23 mouse cellular contexts compared by ENCODE assay signal in genomic region chr15:6999667-7000066, GRCm38 (mm10).
DNase-seq lines count a peak whose midpoint lies in the region; ATAC-seq and TF ChIP-seq lines count a peak whose summit lies in the region.
"Had no signal": no experiment of that assay in that cellular context is flagged by ENCODE, and none has a peak within 500 bp of the region (broad histone marks: within the 10 kb centered on the region; RNA-seq: fewer than 3 reads in every experiment).

No protein-coding gene starts in this region.

- no peaks in the 10 kb centered on the region for H3K27me3 ChIP-seq in forebrain, postnatal 0 days (ENCODE audit: insufficient read depth, low read length)
- H3K27me3 ChIP-seq in forebrain, embryonic 13.5 days = no peaks in the 10 kb centered on the region
- no peaks in the 10 kb centered on the region for H3K27me3 ChIP-seq in kidney, embryonic 15.5 days
- H3K27me3 ChIP-seq in kidney, adult 2 months (replicated peaks; ENCODE audit: control insufficient read depth, insufficient read depth, low read length) = no peaks in the 10 kb centered on the region
- no peaks in the 10 kb centered on the region for H3K27me3 ChIP-seq in kidney, postnatal 0 days (ENCODE audit: insufficient read depth, low read length)
- H3K27me3 ChIP-seq: embryonic facial prominence, embryonic 12.5 days; Patski had no signal

- DNase-seq in forebrain, postnatal 0 days = peak; percentile 18
- no peak for DNase-seq in kidney, adult 2 months
- DNase-seq in kidney, postnatal 0 days (ENCODE audit: low spot score) = peak; percentile 77
- DNase-seq in kidney, adult 9 months = no peak
- DNase-seq: adrenal gland, adult 8-10 months; adrenal gland, postnatal 14 days; adrenal gland, postnatal 36 days; B cell, adult 2 months; cerebellum, adult 11-12 months; cerebellum, adult 2 months; cerebellum, adult 9-10 months; cerebellum, postnatal 10 days; cerebellum, postnatal 25 days had no signal

- TF ChIP-seq CTCF in forebrain, postnatal 0 days (IDR thresholded peaks at IDR 0.05; ENCODE audit: low read depth) = no peak
- no peak for TF ChIP-seq CTCF in kidney, adult 2 months (conservative IDR thresholded peaks at IDR 0.05; ENCODE audit: insufficient read depth, insufficient read length, low read depth, low read length)
- TF ChIP-seq CTCF in kidney, postnatal 0 days (IDR thresholded peaks at IDR 0.05; ENCODE audit: low read depth) = no peak

- no peaks in the 10 kb centered on the region for H3K4me1 ChIP-seq in forebrain, postnatal 0 days (ENCODE audit: insufficient read depth)
- no peaks in the 10 kb centered on the region for H3K4me1 ChIP-seq in forebrain, embryonic 13.5 days
- peaks cover 27% of the 10 kb centered on the region for H3K4me1 ChIP-seq in kidney, embryonic 15.5 days
- no peaks in the 10 kb centered on the region for H3K4me1 ChIP-seq in kidney, adult 2 months (ENCODE audit: control insufficient read depth, insufficient read depth, low read length)
- H3K4me1 ChIP-seq in kidney, postnatal 0 days (replicated peaks; ENCODE audit: insufficient read depth, low read length) = no peaks in the 10 kb centered on the region
- H3K4me1 ChIP-seq: embryonic facial prominence, embryonic 10.5 days; embryonic facial prominence, embryonic 12.5 days had no signal

- H3K9ac ChIP-seq in forebrain, postnatal 0 days = no peak overlapping the region
- no peak overlapping the region for H3K9ac ChIP-seq in forebrain, embryonic 13.5 days
- H3K9ac ChIP-seq in kidney, embryonic 15.5 days = no peak overlapping the region
- H3K9ac ChIP-seq in kidney, postnatal 0 days (ENCODE audit: low read depth, low read length) = no peak overlapping the region
- H3K9ac ChIP-seq: embryonic facial prominence, embryonic 12.5 days had no signal

- no peak overlapping the region for H3K4me2 ChIP-seq in forebrain, postnatal 0 days (ENCODE audit: low read depth)
- no peak overlapping the region for H3K4me2 ChIP-seq in forebrain, embryonic 13.5 days
- no peak overlapping the region for H3K4me2 ChIP-seq in kidney, embryonic 15.5 days
- H3K4me2 ChIP-seq in kidney, postnatal 0 days (ENCODE audit: low read length) = no peak overlapping the region
- H3K4me2 ChIP-seq: embryonic facial prominence, embryonic 12.5 days had no signal

- WGBS in forebrain, postnatal 0 days = 78% methylated on average over 3 of the region's 3 CpGs
- 87% methylated on average over 3 of the region's 3 CpGs for WGBS in forebrain, embryonic 13.5 days
- WGBS in kidney, embryonic 15.5 days = 18% methylated on average over 3 of the region's 3 CpGs
- 42% methylated on average over 3 of the region's 3 CpGs for WGBS in kidney, adult 2 months
- 15% methylated on average over 3 of the region's 3 CpGs for WGBS in kidney, postnatal 0 days

- TF ChIP-seq POLR2A in kidney, adult 2 months (IDR thresholded peaks at IDR 0.05; ENCODE audit: low read depth, low read length) = no peak

- no peaks in the 10 kb centered on the region for H3K36me3 ChIP-seq in forebrain, postnatal 0 days (ENCODE audit: insufficient read depth)
- H3K36me3 ChIP-seq in forebrain, embryonic 13.5 days (ENCODE audit: poor library complexity, severe bottlenecking) = no peaks in the 10 kb centered on the region
- no peaks in the 10 kb centered on the region for H3K36me3 ChIP-seq in kidney, embryonic 15.5 days
- H3K36me3 ChIP-seq in kidney, adult 2 months (ENCODE audit: control insufficient read depth, insufficient read depth, low read length) = no peaks in the 10 kb centered on the region
- H3K36me3 ChIP-seq in kidney, postnatal 0 days (ENCODE audit: insufficient read depth, low read length) = no peaks in the 10 kb centered on the region
- H3K36me3 ChIP-seq: embryonic facial prominence, embryonic 10.5 days; embryonic facial prominence, embryonic 12.5 days; G1E had no signal

- no peaks in the 10 kb centered on the region for H3K9me3 ChIP-seq in forebrain, postnatal 0 days (ENCODE audit: low read length)
- H3K9me3 ChIP-seq in forebrain, embryonic 13.5 days (replicated peaks) = no peaks in the 10 kb centered on the region
- H3K9me3 ChIP-seq in kidney, embryonic 15.5 days (replicated peaks) = no peaks in the 10 kb centered on the region
- no peaks in the 10 kb centered on the region for H3K9me3 ChIP-seq in kidney, postnatal 0 days (replicated peaks; ENCODE audit: low read length)
- H3K9me3 ChIP-seq: embryonic facial prominence, embryonic 10.5 days; embryonic facial prominence, embryonic 12.5 days; G1E had no signal

- H3K4me3 ChIP-seq in forebrain, postnatal 0 days (ENCODE audit: low read depth, low read length) = no peak overlapping the region
- H3K4me3 ChIP-seq in forebrain, embryonic 13.5 days = no peak overlapping the region
- no peak overlapping the region for H3K4me3 ChIP-seq in kidney, embryonic 15.5 days (replicated peaks)
- no peak overlapping the region for H3K4me3 ChIP-seq in kidney, adult 2 months (ENCODE audit: insufficient read depth, low read depth, low read length)
- no peak overlapping the region for H3K4me3 ChIP-seq in kidney, postnatal 0 days (replicated peaks; ENCODE audit: low read depth, low read length)
- H3K4me3 ChIP-seq: embryonic facial prominence, embryonic 10.5 days; embryonic facial prominence, embryonic 12.5 days had no signal

- no peak for ATAC-seq in forebrain, postnatal 0 days
- ATAC-seq in forebrain, embryonic 13.5 days = no peak
- ATAC-seq in kidney, embryonic 15.5 days (replicated peaks; ENCODE audit: low FRiP score) = 0 out of 2 replicates have a peak, but pooled peaks have one; percentile 40
- no peak; the same call in 1 of the 2 replicates for ATAC-seq in kidney, postnatal 0 days (replicated peaks; ENCODE audit: low FRiP score, low read depth)
- ATAC-seq: activated CD4-positive, CD25-positive, alpha-beta regulatory T cell, adult 4 months; CD4-positive, CD25-positive, alpha-beta regulatory T cell, adult 4 months; forebrain, embryonic 14.5 days; forebrain, embryonic 16.5 days; Patski had no signal

- H3K27ac ChIP-seq in forebrain, postnatal 0 days (ENCODE audit: low read depth, low read length) = no peak overlapping the region
- H3K27ac ChIP-seq in forebrain, embryonic 13.5 days = no peak overlapping the region
- H3K27ac ChIP-seq in kidney, embryonic 15.5 days = no peak overlapping the region
- H3K27ac ChIP-seq in kidney, adult 2 months (ENCODE audit: insufficient read depth, low read depth, low read length) = no peak overlapping the region
- no peak overlapping the region for H3K27ac ChIP-seq in kidney, postnatal 0 days
- H3K27ac ChIP-seq: embryonic facial prominence, embryonic 10.5 days; embryonic facial prominence, embryonic 12.5 days had no signal

Comparison
In these comparisons a context has a peak if more than half of its experiments do, and no peak if none do; other contexts are left out.
1. DNase-seq: peak in forebrain, postnatal 0 days (single experiment) and kidney, postnatal 0 days (single experiment); none in kidney, adult 2 months (single experiment) and kidney, adult 9 months (single experiment).